Mouse (Mus musculus) neutrophil, adult 65 days (primary cell): ENCODE results near the gene 2410131K14Rik. TPM values are rescaled to one million over a fixed set of nuclear protein-coding genes. Genes with fewer than 3 reads are reported as not detected.

Experiments
- total RNA-seq: library from RNA; stranded (reverse); gene quantifications from 2 replicates; pipeline ENCODE4 v1.2.4, GENCODE M21; 2023

The 2410131K14Rik gene
- 8.3 and 8.6 TPM in 2 replicates for total RNA-seq

GRCm38 (mm10) chr5:118244606-118245443 lies at the start of gene 2410131K14Rik, which contains the start of gene Rnft2:
TSS of gene 2410131K14Rik (plus strand) at chr5:118245227.
TSS of gene Rnft2 (minus strand) at chr5:118245116.

Other genes with a start within 250 kb of the 2410131K14Rik start
- 11.7 and 20.1 TPM in 2 replicates for gene Tesc, start 217.5 kb upstream of the 2410131K14Rik start, total RNA-seq
- gene Fbxw8, start 89.8 kb upstream of the 2410131K14Rik start, total RNA-seq, result 13.0 and 20.9 TPM in 2 replicates
- gene Hrk, start 80.6 kb upstream of the 2410131K14Rik start, total RNA-seq, result not detected in 2 replicates
- 0.63 TPM in 1 of 2 replicates, not detected in the other for gene Rnft2, start 111 bp upstream of the 2410131K14Rik start, total RNA-seq